Mouse (Mus musculus) embryonic facial prominence, embryonic 10.5 days (tissue): ENCODE measurements around the gene Gm21992. TPM values are rescaled to one million over a fixed set of nuclear protein-coding genes. Genes with fewer than 3 reads are reported as not detected.

Source experiments
- DNase-seq: peaks from one replicate; pipeline ENCODE4 v3.0.0-alpha.2; 2017; ENCODE audit warnings: low spot score
- H3K27ac ChIP-seq: fragments of 300-500 bp; sonication (generic); replicated peaks from 2 replicates; pipeline ENCODE4 v1.5.1; 2016; ENCODE audit warnings: mild to moderate bottlenecking
- H3K27me3 ChIP-seq: fragments of 300-500 bp; sonication (generic); replicated peaks from 2 replicates; pipeline ENCODE4 v1.6.1; 2016; ENCODE audit warnings: low read depth, mild to moderate bottlenecking; ENCODE audit not compliant: poor library complexity, severe bottlenecking
- H3K36me3 ChIP-seq: fragments of 300-500 bp; sonication (generic); replicated peaks from 2 replicates; pipeline ENCODE4 v1.6.1; 2016; ENCODE audit warnings: mild to moderate bottlenecking, moderate library complexity
- H3K4me1 ChIP-seq: fragments of 300-500 bp; sonication (generic); 2 replicates; pipeline ENCODE4 v1.6.1; 2016
- H3K4me3 ChIP-seq: fragments of 300-500 bp; sonication (generic); 2 replicates; pipeline ENCODE4 v1.5.1; 2016; ENCODE audit warnings: mild to moderate bottlenecking, moderate library complexity
- H3K9me3 ChIP-seq: fragments of 300-500 bp; sonication (generic); 2 replicates; pipeline ENCODE4 v1.6.1; 2016; ENCODE audit warnings: mild to moderate bottlenecking
- WGBS: fragments of 180-500 bp; shearing (Covaris S2); methylation state at CpG from one replicate; pipeline ENCODE4 v1.1.7; 2016; 5-methylcytosine and 5-hydroxymethylcytosine counted together
- polyA plus RNA-seq: library from polyadenylated mRNA; unstranded; fragments of >200 nt; fragmentation: Nextera tagmentation; extraction: Ambion mirVana; gene quantifications from 2 replicates; pipeline ENCODE4 v1.2.1, GENCODE M21; 2016

The Gm21992 gene
- polyA plus RNA-seq: 38.8 and 41.8 TPM in 2 replicates

DNA sequence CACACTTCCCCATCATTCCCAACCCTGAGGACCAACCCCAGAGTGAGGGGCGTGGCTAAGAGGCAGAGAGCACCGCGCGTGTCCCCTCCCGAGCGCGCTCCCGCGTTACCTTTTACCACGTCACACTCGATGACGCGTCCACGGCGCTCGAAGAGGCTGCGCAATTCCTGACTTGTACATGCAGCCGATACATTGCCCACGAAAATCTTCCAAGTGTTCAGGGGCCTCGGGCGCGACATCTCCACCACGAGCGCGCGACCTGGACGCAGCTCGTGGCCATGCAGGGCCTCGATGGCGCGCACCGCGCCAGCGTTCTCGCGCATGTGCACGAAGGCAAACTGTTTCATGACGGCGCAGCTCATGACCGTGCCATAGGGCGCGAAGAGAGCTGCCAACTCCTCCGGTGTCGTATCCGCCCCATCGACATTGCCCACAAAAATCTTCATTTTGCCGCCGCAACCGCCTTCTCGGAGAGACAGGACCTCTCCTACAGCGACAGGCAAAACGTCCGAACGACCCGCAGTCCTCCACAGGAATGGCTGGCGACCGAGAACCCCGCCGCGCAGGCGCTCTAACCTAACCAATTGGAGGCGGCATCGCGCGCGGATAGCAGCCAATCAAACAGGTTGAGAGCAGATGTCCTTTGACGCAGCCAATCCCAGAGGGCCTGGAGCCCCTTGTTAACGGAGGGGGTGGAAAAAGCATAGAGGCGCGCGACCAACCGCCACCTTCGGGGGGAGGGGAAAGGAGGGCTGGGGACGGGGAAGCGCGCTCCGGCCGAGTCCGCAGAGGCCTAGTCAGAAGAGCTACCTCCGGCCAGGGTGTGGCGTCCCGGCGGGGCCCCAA is at the start of gene Gm21992, which contains the start of gene Rbm14:
Gm21992 (minus strand) TSS at position 550 of the 846 bp plus-strand sequence.
Rbm14 (minus strand) TSS at position 572 of the 846 bp plus-strand sequence.
- WGBS: under 1% methylated on average over 83 of the region's 83 CpGs
- peaks cover 18% of the 10 kb centered on the region for H3K36me3 ChIP-seq
- peaks cover 31% of the 10 kb centered on the region for H3K4me1 ChIP-seq
- peak; percentile 99 for DNase-seq
- H3K9me3 ChIP-seq: peaks cover 3% of the 10 kb centered on the region; the same call in 1 of the 2 replicates
- peak within 1 kb of the TSS; percentile 88 for H3K4me3 ChIP-seq
- H3K27me3 ChIP-seq: no peaks in the 10 kb centered on the region
- peak within 1 kb of the TSS; percentile 90 for H3K27ac ChIP-seq

DNA sequence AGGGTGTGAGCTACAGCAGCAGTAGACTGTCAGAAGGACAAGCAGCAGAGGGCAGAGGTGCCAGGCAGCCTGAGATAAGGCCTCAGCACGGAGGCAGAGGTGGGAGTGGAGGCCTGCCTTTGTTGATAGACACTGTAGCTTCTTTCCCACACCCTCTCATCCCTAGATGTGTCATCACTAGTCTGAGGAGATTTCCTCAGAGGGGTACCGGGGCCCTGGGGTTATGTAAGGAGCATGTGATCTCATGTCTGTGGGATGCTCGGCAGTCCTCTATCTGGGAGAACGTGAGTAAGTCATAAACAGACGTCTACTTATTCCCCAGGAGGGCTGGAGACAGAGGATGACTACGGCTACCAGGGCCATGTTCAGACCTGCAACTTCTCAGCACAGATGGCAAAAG is 47.7 kb upstream of the Gm21992 start:
- no peak overlapping the region for H3K27ac ChIP-seq
- H3K4me1 ChIP-seq: peaks cover 21% of the 10 kb centered on the region
- peaks cover 16% of the 10 kb centered on the region for H3K27me3 ChIP-seq
- no peaks in the 10 kb centered on the region for H3K9me3 ChIP-seq
- 80% methylated on average over 6 of the region's 6 CpGs for WGBS
- H3K36me3 ChIP-seq: peaks cover 18% of the 10 kb centered on the region
- no peak overlapping the region for H3K4me3 ChIP-seq
- DNase-seq: no peak

DNA sequence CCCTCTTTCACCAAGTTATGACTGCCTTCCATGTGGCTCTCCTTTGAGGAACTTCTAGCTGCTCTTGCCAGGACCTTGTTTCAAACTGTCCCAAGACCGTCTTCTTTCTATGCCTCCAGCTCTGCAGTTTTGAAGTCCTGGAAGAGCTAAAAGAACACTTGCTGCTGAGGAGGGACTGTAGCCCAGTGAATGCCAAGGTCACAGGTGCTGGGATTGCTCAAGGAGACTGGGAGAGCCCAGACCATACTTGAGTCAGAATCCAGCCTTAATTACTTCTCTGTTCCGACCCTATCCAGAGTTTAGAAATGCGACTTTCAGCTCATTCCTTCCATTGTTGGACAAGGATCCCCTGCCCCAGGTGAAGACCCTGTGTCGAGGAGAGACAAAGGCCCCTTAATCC is 44.5 kb upstream of the Gm21992 start:
- DNase-seq: no peak
- Histone ChIP-seq H3K36me3 (peaks cover 12% of the 10 kb centered on the region), H3K4me3 (peak overlapping the region; percentile 71), H3K4me1 (peaks cover 17% of the 10 kb centered on the region), H3K9me3 (no peaks in the 10 kb centered on the region), H3K27me3 (peaks cover 14% of the 10 kb centered on the region), H3K27ac (no peak overlapping the region)
- WGBS: 67% methylated on average over 4 of the region's 4 CpGs

DNA sequence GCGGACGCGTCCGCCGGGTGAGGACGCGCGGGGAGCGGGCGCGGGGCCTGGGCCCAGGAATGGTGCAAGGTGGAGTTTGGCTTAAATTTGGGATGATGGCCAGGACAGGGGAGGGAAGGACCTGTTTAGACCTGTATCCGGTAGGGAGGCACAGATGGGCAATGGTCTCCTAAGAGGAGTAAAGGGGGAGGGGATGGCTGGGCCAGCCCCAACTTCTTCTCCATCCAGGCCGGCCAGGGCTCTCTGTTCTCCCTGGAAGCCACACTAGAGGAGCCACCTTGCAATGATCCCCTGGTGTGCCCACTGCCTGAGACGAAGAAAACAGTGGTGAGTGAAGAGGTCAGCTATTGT is 44.0 kb upstream of the Gm21992 start:
- Histone ChIP-seq H3K27me3 (peaks cover 17% of the 10 kb centered on the region), H3K27ac (peak overlapping the region; percentile 58), H3K9me3 (no peaks in the 10 kb centered on the region), H3K4me1 (peaks cover 17% of the 10 kb centered on the region), H3K4me3 (peak overlapping the region; percentile 71), H3K36me3 (peaks cover 7% of the 10 kb centered on the region)
- 2% methylated on average over 14 of the region's 14 CpGs for WGBS
- DNase-seq: no peak

DNA sequence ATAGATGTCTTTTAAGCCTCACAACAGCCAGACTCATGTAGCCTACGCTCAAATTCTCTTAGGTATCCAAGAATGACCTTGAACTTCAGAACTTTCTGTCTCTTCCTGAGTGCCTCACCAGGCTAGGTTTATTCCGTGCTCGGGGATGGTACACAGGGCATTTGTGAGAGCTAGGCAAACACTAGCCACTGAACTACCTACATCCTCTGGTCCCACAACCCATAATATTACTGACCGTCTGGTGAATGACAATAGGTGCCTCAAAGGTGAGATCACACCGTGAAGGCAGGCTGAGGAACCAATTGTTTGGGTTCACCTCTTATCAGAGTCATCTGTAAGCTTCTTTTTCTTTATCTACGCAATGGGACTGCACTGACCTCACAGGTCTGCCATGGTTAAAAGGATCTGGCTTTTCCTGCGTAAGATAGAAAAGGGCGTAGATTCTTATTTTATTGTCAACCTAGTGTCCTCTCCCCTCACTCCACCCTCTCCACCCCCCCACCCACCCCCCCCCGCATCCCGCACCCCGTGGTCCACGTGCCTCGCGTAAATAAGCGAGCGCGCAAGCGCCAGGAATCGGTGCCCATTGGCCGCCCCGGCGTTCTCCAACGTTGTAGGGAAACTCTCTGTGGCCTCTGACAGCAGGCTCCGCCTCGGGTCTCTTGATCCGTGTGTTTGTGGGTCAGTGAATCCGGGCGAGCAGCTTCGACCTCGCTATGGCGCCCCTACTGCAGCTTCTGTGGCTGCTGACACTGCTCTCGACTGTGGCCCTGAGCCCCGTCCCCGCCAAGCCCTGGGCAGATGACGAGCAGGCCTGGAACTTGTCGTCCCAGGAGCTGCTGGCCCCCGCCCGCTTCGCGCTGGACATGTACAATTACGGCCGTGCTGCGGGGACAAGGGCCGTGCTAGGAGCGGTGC is 43.4 kb upstream of the Gm21992 start, which contains the start of gene Ctsf:
Ctsf (plus strand) TSS at position 579 of the 918 bp plus-strand sequence.
- peak; percentile 88 for DNase-seq
- Histone ChIP-seq H3K27ac (peak within 1 kb of the TSS; percentile 58), H3K4me1 (peaks cover 17% of the 10 kb centered on the region), H3K4me3 (peak within 1 kb of the TSS; percentile 71), H3K9me3 (no peaks in the 10 kb centered on the region), H3K27me3 (peaks cover 19% of the 10 kb centered on the region), H3K36me3 (peaks cover 6% of the 10 kb centered on the region)
- WGBS: 4% methylated on average over 45 of the region's 45 CpGs

DNA sequence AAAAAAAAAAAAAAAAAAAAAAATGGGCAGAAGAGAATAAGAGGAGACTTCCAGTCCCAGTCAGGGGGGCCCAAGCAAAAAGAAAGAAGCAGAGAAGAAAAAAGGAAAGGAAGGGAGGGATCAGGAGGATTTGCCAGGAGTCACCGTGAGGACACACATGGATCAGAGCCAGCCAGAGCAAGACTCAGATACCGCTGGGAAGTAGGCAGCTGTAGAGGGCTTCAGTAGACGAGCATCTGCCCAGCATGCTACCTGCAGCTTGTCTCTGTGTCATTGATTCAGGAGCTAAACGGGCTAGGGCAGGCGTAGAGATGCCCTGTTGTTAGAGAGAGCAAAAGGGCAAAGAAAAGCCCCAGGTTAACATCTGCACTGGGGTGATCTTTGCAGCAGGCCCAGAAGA is 38.9 kb upstream of the Gm21992 start:
- WGBS: 47% methylated on average over 5 of the region's 5 CpGs
- Histone ChIP-seq H3K4me3 (no peak overlapping the region), H3K9me3 (no peaks in the 10 kb centered on the region), H3K27ac (no peak overlapping the region), H3K4me1 (peaks cover 9% of the 10 kb centered on the region), H3K27me3 (peaks cover 8% of the 10 kb centered on the region; the same call in 1 of the 2 replicates), H3K36me3 (no peaks in the 10 kb centered on the region)
- DNase-seq: no peak

DNA sequence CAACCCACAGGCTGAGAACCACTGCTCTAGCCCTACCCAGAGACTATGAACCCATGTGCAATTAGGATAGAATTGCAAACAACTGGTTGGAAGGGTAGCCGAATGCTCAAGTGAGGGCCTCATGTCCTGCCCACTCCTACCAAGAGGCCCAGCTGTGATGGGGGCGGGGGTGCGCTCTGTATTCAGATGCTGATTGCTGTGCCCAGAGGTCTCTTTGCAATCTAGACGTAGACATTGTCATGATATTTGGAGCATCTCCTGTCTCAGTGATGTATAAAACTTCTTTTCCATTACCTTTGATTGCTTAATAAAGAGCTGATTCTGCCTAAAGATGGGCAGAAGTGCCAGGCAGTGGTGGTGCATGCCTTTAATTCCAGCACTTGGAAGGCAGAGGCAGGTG is 38.4 kb upstream of the Gm21992 start:
- Histone ChIP-seq H3K36me3 (no peaks in the 10 kb centered on the region), H3K27me3 (peaks cover 8% of the 10 kb centered on the region; the same call in 1 of the 2 replicates), H3K4me1 (peaks cover 5% of the 10 kb centered on the region), H3K9me3 (no peaks in the 10 kb centered on the region), H3K4me3 (no peak overlapping the region), H3K27ac (no peak overlapping the region)
- DNase-seq: no peak
- 59% methylated on average over 4 of the region's 4 CpGs for WGBS

DNA sequence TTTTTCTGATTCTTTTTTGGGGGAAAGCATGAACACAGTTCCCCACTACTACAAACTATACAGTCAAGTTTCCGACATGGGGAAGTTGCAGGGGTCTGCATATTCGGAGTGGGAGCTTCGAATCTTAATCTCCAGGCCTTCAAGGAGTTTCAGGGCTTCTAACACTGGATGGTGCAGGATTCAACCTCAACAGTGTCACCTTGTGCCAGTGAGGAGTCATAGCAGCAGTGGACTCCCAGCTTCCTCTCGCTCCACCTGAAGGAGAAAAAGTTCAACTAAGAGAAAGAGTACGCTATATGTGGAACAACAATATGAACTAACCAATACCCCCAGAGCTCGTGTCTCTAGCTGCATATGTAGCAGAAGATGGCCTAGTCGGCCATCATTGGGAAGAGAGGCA is 36.1 kb upstream of the Gm21992 start:
- no peaks in the 10 kb centered on the region for H3K4me1 ChIP-seq
- DNase-seq: no peak
- WGBS: 41% methylated on average over 7 of the region's 7 CpGs
- no peak overlapping the region for H3K27ac ChIP-seq
- no peaks in the 10 kb centered on the region for H3K36me3 ChIP-seq
- H3K9me3 ChIP-seq: no peaks in the 10 kb centered on the region
- H3K27me3 ChIP-seq: peaks cover 9% of the 10 kb centered on the region
- no peak overlapping the region for H3K4me3 ChIP-seq

DNA sequence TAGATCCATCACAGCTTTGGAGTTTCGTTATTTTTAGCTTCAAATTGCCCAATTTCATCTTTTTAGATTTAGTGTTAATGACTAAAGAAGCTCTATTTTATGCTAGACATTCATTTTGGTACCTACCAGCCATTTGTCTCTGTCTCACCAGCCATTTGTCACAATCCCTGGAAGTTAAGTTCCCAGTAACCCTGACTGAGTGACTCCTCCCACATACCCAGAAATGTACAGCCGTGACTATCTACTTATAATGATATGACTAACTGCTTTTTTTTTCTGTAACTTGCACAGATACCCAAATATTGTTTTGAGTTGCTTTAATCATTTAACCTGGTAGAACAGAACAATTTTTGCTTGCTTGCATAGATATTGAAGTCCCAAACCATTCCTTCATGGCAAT is 34.4 kb upstream of the Gm21992 start:
- no peaks in the 10 kb centered on the region for H3K9me3 ChIP-seq
- H3K36me3 ChIP-seq: no peaks in the 10 kb centered on the region
- H3K4me1 ChIP-seq: no peaks in the 10 kb centered on the region
- H3K27ac ChIP-seq: no peak overlapping the region
- DNase-seq: no peak
- H3K4me3 ChIP-seq: no peak overlapping the region
- H3K27me3 ChIP-seq: peaks cover 26% of the 10 kb centered on the region
- WGBS: 76% methylated on average over 2 of the region's 2 CpGs

DNA sequence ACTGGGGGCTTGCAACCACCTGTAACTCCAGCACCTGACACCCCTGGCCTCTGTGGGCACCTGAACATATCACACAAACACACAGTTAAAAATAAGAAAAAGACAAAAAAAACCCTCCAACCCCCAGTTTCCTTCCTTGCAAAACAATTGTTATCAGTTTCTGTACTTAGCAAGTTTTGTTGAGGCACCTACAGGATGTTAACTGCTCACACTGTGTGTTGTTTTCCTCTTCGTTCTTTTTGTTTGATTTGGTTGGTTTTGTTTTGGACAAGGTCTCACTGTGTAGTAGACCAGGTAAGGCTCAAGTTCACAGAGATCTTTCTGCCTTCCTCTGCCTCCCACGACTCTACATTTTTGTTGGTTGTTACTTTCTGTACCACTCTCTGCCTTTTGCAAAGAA is 31.2 kb upstream of the Gm21992 start:
- no peak for DNase-seq
- Histone ChIP-seq H3K36me3 (no peaks in the 10 kb centered on the region), H3K27ac (no peak overlapping the region), H3K4me3 (no peak overlapping the region), H3K9me3 (no peaks in the 10 kb centered on the region), H3K27me3 (peaks cover 35% of the 10 kb centered on the region), H3K4me1 (peaks cover 21% of the 10 kb centered on the region)
- WGBS: 77% methylated on average over 2 of the region's 2 CpGs

DNA sequence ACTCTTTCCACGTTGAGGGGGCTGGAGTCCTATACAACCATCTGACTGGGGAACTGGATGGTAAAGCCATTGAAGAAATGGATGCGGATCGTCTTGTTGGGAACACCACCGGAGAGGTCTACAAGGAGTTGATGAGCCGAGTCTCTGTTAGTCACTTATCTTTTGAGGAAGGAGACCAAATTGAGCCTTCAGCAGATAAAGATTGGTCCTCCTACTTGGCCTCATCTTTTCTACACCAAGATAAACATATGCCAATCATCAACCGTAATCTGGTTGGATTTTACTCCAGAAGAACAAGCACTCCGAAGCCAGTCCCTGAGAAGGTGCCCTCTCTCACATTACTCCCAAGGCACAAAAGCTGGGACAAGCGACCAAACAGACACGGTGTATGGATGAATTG is 29.4 kb upstream of the Gm21992 start:
- Histone ChIP-seq H3K27ac (no peak overlapping the region), H3K27me3 (peaks cover 32% of the 10 kb centered on the region), H3K9me3 (no peaks in the 10 kb centered on the region), H3K4me3 (no peak overlapping the region), H3K4me1 (peaks cover 21% of the 10 kb centered on the region), H3K36me3 (0 out of 2 replicates have a peak, but pooled peaks cover 4% of the 10 kb centered on the region)
- no peak for DNase-seq
- WGBS: 86% methylated on average over 9 of the region's 9 CpGs

DNA sequence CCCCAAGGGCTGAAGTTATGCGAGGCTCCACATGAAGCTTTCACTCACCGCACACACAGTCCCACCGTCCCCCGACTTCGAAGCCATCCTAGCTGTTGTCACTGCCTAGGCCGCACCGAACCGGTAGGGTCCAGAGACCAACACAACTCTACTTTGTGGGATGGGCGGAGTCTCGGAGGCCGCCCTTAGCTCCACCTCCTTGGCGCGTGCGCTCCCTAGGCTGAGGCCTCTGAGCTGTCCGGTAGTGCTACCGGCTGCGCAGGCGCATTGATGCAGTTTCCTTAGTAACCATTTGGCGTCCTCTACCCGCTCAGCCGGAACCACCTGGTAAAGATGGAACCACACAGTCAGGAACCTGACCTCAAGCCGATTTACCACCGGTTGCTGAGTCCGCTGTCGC is 27.7 kb upstream of the Gm21992 start, which contains the start of the genes Ccs and Ccdc87:
Ccs (minus strand) TSS at position 184 of the 400 bp plus-strand sequence.
Ccdc87 (plus strand) TSS at position 218 of the 400 bp plus-strand sequence.
- DNase-seq: peak; percentile 96
- H3K27ac ChIP-seq: peak within 1 kb of the TSS; percentile 83
- H3K36me3 ChIP-seq: peaks cover 6% of the 10 kb centered on the region; the same call in 1 of the 2 replicates
- no peaks in the 10 kb centered on the region for H3K9me3 ChIP-seq
- peak within 1 kb of the TSS; percentile 76 for H3K4me3 ChIP-seq
- peaks cover 32% of the 10 kb centered on the region for H3K27me3 ChIP-seq
- peaks cover 21% of the 10 kb centered on the region for H3K4me1 ChIP-seq
- under 1% methylated on average over 25 of the region's 25 CpGs for WGBS
